Mouse (Mus musculus) CD4-positive, CD25-positive, alpha-beta regulatory T cell (primary cell): ENCODE data around the gene Uimc1. TPM values are rescaled to one million over a fixed set of nuclear protein-coding genes. Genes with fewer than 3 reads are reported as not detected.

Experiments
- polyA plus RNA-seq: library from polyadenylated mRNA; unstranded; fragments of 100-300 nt; shearing (Covaris generic); gene quantifications from one replicate; pipeline ENCODE4 v1.2.1, GENCODE M21; 2017

Uimc1 gene
- 74.1 TPM for polyA plus RNA-seq

DNA sequence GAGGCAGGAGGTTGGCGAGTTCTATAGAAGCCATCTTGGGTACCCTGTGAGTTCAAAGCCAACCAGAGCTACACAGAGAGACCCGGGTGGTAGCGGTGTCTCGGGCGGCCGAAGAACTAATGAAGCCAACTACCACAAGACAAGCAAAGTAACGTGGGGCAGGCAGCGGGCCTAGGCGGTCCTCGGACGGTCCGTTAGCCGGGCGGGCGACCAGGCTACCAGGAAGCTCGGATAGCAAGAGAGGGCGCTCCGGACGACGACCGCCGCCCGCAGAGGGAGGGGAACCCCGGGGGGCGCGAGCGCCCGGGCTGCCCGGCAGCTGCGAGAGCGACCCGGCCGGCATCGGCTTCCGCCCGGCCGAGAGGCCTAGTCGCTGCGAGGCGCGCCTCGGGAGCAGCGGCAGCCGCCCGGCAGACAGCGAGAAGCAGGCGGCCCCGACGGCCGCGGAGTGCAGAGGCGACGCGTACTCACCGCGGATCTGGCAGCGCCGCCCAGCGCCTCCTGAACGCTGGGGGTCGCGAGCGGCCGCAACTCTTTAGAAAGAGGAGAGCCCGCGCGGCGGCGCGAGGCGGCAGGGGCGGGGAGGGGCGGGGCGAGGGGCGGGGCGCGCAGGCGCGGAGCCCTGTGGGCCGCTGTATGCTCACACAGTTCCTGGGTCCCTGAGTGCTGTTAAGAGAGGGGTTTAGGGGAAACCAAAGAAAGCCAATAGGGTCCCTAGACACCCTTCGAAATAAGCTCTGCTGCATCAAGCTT is at the start of gene Uimc1:
Gene Uimc1, minus strand, starts transcription at position 575 of the 753 bp plus-strand sequence.

GRCm38 (mm10) chr13:55133448-55133847 is 33.3 kb upstream of the Uimc1 start, which contains the start of gene Gm17617:
Gene Gm17617 (minus strand): TSS chr13:55133548.

DNA sequence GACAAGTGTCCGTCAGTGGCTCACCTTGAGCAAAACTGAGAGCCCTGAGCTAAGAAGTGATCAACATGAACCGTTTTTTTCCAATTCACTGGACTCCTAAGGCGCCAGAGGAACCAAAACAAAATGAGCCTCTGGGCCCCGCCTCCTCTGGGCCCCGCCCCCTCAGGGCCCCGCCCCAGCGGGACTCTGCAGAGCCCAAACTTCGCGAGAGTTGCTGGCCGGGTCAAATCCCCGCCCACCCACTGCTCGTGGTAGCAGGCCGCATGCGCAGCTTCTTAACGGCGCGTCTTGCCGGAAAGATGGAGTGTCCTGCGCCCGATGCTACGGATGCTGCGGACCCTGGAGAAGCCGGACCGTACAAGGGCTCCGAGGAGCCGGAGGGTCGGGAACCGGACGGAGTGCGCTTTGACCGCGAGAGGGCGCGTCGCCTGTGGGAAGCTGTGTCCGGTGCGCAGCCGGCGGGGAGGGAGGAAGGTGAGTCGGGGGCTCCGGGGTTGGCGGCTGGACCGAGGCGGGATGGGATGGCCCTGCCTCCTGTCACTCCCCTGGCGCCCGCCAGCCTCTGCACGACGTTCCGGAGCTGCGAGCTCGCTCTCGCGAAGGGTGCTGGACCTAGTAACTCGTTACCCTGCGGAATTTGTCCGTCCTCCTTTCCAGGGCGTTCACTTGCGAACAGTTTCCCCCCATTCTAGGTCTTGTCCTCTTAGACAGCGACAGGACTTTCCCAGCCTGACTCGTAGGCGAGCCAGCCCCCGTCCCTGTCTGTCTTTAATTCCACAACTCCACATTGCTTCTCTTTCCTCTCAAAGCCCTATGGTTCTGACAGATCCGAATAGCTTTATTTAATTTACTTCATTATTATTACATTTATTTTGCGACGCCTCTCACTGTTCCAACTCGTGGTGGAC is 5.2 kb upstream of the Uimc1 start, which contains the start of gene Zfp346:
Gene Zfp346, plus strand, starts transcription at position 267 of the 908 bp plus-strand sequence.

GRCm38 (mm10) chr13:55021194-55021779 is 78.8 kb downstream of the Uimc1 start, which contains the start of gene Hk3:
Gene Hk3 (minus strand): TSS chr13:55021385.

Other genes with a start within 250 kb of the Uimc1 start
- 1.1 TPM for gene Unc5a, start 150.9 kb downstream of the Uimc1 start, polyA plus RNA-seq
- gene Hk3, start 78.9 kb downstream of the Uimc1 start, polyA plus RNA-seq: 0.45 TPM
- 26.8 TPM for gene Zfp346, start 5.0 kb upstream of the Uimc1 start, polyA plus RNA-seq
- not detected for gene Gm17617, start 33.2 kb upstream of the Uimc1 start, polyA plus RNA-seq
- gene Fgfr4, start 52.3 kb upstream of the Uimc1 start, polyA plus RNA-seq: not detected
- 79.4 TPM for gene Nsd1, start 109.5 kb upstream of the Uimc1 start, polyA plus RNA-seq
- gene Prelid1, start 220.2 kb upstream of the Uimc1 start, polyA plus RNA-seq: 335 TPM
- 142 TPM for gene Rab24, start 221.6 kb upstream of the Uimc1 start, polyA plus RNA-seq
- gene Mxd3, start 229.5 kb upstream of the Uimc1 start, polyA plus RNA-seq: 2.3 TPM